Mouse (Mus musculus) testis, adult 2 months (tissue): Measurements from ENCODE around the gene Mga.

ENCODE experiments used
- CTCF ChIP-seq: fragments of 200-500 bp; IDR thresholded peaks from 2 replicates; pipeline ENCODE4 v1.5.1; 2012; ENCODE audit warnings: low read depth, mild to moderate bottlenecking, inconsistent platforms, low read length, moderate library complexity; ENCODE audit not compliant: control insufficient read depth, insufficient read depth, insufficient replicate concordance
- POLR2A ChIP-seq: fragments of 200-500 bp; IDR thresholded peaks from 2 replicates; pipeline ENCODE4 v1.6.1; 2012; ENCODE audit warnings: low read depth, mild to moderate bottlenecking, inconsistent platforms, low read length, moderate library complexity; ENCODE audit not compliant: control insufficient read depth

DNA sequence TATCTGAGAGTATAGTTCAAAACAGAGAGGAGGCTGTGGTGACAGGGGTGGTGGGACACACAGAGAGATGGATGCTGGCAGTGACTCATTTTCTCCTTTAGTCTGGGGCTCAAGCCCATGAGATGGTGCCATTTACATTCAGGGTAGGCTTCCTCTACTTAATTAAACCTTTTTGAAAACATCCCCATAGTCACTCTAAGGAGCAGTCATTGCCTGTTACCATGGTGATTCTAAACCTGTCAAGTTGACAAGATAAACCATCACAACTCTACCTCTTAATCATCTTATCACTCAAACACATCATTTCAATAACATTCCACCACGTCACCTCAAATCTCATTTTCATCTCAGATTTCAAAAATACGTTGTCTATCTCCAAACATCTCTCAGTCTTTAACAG lies 106.9 kb downstream of the Mga start:
- TF ChIP-seq POLR2A (no peak), CTCF (no peak)
